Mouse (Mus musculus) E14TG2a.4 (cell line): ENCODE data around the gene Ssna1.

Source experiments
- CTCF ChIP-seq: conservative IDR thresholded peaks from 2 replicates; pipeline ENCODE4 v1.5.1; 2014; ENCODE audit warnings: low read length
- POU5F1 ChIP-seq: IDR thresholded peaks from 2 replicates; pipeline ENCODE4 v1.6.1; 2014; ENCODE audit warnings: low read length, borderline replicate concordance

- TF ChIP-seq CTCF: no peak
- no peak for TF ChIP-seq POU5F1
These were observed 31.4 kb downstream of the Ssna1 start for GRCm38 (mm10) chr2:25240723-25241437.
